Mouse (Mus musculus) olfactory bulb, adult 2 months (tissue): Measurements from ENCODE around the gene 1700016D06Rik.

Source experiments
- CTCF ChIP-seq: fragments of 200-500 bp; IDR thresholded peaks from 2 replicates; pipeline ENCODE4 v1.5.1; 2012; ENCODE audit warnings: low read depth, mild to moderate bottlenecking, low read length, moderate library complexity; ENCODE audit not compliant: insufficient read depth
- POLR2A ChIP-seq: fragments of 200-500 bp; IDR thresholded peaks from 2 replicates; pipeline ENCODE4 v1.6.1; 2012; ENCODE audit warnings: mild to moderate bottlenecking, low read depth, low read length, moderate library complexity; ENCODE audit not compliant: insufficient read depth

DNA sequence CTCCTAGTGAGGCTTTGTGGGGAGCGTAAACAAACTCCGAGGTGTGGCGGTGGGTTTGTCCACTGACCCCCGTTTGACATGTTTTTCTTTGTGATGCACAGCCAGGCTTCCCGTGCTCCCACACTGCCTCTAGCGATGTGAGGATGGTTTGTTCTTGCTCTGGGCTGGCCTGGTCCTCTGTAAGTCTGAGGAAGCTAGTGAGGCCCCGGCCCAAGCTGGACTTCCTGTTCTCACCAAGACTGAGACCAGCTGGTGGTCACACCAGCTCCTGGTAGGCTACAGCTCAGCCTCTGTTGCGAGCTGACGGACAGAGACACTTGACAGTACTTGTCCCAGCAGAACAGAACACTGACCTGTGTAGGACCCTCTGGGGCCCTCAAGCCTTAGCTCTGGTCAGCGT lies 42.7 kb upstream of the 1700016D06Rik start:
- TF ChIP-seq POLR2A (no peak), CTCF (no peak)
